Mouse (Mus musculus): Measurements from ENCODE around the gene Rtn1.

GRCm38 (mm10) chr12:72301431-72301830 lies 107.4 kb downstream of the Rtn1 start:
- TF ChIP-seq CTCF (IDR thresholded peaks at IDR 0.05; ENCODE audit: low read depth) (no peak), EP300 (IDR thresholded peaks at IDR 0.05; ENCODE audit: low read depth) (no peak)
